Mouse (Mus musculus): ENCODE data around the gene Akap8l. TPM values are rescaled to one million over a fixed set of nuclear protein-coding genes. Genes with fewer than 3 reads are reported as not detected.

The Akap8l gene
- total RNA-seq, 4 experiments from 2014 or later: 41.4 to 55.8 (median 46.3) TPM

DNA sequence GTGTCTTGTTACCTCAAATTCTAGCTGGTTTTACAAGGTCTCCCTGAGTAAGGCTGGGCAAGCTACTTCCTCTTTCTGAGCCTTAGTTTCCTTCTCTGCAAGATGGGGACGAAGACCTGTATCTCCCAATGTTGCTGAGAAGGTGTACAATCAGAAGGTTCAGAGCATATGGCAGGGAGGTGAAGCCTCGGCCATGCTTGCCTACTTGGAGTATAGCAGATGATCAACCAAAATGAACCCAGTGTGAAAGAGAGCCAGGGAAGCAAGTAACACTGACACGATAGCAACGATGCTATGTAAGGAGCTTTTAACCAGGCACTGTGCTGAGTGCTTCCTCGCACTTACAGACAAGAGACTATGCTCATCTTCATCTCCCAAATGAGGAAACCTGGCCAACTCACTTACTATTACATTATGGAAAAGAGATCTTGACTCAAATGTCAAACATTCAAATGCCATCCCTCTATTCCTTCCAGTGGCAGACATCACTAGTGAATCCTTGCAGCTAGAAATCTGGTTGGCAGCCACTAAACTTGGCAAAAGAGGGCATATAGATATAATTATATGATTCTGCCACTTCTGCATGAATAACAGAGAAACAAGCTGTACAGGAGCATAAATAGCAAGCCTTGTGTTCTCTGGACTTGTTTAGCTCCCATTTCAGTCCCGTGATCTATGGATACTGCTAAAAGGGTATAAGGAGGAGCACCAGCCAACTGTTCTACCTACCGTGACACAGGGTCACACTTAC lies 8.0 kb upstream of the Akap8l start:
- no peak for DNase-seq (ENCODE audit: low spot score)

GRCm38 (mm10) chr17:32356766-32357760 lies 6.7 kb upstream of the Akap8l start:
- DNase-seq (ENCODE audit: low spot score): no peak

DNA sequence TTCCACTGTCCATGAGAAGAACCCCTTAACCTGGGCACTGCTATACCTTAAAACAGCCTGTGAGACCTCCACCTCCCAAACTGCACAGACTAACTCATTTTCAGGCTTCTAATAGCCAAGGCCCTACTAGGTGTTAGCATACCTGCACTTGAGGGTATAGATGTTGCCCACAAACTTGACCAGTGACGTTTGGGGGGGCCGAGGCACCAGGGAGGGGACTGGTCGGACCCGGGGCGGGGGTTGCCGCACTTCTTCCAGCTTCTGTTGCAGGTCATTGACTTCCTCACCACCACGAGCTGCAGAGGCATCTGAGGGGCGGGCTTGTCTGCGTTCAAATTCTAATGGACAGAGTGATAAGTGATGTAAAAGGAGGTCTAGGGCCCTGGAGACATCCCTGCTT lies 5.9 kb upstream of the Akap8l start:
- no peak for DNase-seq (ENCODE audit: low spot score)

GRCm38 (mm10) chr17:32355031-32355430 lies 4.6 kb upstream of the Akap8l start:
- DNase-seq (ENCODE audit: low spot score): no peak

DNA sequence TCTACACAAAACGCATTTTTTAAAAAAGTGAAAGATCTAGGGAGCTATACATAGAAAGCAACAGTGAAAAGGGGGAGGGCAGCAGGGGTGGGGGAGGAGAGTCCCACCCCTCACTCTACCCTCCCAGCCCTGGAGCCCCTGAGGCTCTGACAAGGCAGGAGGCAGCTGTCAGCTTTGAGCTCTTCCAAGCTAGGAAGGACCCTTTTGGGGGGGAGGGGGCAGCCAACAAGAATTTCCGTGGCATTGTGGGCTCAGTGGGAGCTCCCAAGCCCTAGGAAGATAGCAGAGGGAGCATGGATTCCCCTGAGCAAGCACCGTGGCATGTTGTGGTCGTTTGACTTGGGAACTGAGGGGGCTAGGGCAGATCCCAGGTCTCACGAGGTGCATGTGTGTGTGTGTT lies 3.8 kb upstream of the Akap8l start:
- DNase-seq (ENCODE audit: low spot score): no peak

DNA sequence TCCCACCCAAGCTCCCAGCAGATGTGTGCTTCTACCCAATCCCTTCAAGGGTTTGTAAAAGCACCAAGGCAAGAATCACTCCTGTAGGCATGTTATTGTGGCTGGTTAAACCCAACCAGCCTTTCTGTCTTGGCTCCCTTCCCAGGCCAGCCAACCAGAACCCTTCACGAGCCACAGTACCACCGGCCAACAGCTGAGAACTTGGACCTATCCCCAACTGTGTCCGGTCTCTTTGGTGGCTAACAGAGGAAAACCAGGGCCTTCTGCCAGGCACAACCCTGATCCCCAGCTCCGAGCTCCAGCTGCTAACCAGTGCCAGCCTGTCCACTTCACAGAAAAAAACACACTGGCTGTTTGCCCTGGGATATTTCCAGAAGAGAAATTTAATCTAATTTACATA lies 3.3 kb upstream of the Akap8l start:
- peak; percentile 65 for DNase-seq (ENCODE audit: low spot score)

DNA sequence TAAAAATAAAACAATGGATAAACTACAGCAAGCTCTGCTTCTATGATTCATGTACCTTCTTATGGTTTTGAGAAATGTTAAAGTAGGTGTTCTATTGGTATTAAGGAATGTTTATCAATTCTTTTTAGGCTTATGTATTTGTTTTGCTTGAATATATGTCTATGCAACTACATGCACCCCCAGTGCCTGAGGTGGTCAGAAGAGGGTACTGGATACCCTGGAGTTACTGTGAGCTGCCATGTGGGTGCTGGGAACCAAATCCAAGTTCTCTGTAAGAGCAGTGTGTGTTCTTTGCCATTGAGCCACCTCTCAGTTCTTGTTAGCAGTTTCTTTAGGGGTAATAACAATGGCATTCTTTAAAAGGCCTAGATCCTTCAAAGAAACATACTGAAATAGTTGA lies 1.3 kb upstream of the Akap8l start:
- DNase-seq (ENCODE audit: low spot score): no peak

DNA sequence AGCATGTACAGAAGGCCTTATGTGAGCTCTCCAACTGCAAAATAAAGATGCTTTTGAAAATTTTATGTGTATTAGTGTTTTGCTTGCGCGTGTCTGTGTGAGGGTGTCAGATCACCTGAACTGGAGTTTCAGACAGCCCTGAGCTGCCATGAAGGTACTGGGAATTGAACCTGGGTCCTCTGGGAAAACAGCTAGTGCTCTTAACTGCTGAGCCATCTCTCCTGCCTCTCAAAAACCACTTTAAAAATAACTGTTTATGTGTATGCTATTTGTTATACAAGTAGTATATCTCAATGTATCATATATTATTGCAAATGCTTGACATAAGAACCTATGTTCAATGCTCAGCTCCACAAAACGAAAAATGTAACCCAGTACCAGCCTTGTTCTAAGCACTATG lies 862 bp upstream of the Akap8l start:
- no peak for DNase-seq (ENCODE audit: low spot score)

GRCm38 (mm10) chr17:32349851-32350381 lies 491 bp downstream of the Akap8l start:
- no peak for DNase-seq (ENCODE audit: low spot score)

DNA sequence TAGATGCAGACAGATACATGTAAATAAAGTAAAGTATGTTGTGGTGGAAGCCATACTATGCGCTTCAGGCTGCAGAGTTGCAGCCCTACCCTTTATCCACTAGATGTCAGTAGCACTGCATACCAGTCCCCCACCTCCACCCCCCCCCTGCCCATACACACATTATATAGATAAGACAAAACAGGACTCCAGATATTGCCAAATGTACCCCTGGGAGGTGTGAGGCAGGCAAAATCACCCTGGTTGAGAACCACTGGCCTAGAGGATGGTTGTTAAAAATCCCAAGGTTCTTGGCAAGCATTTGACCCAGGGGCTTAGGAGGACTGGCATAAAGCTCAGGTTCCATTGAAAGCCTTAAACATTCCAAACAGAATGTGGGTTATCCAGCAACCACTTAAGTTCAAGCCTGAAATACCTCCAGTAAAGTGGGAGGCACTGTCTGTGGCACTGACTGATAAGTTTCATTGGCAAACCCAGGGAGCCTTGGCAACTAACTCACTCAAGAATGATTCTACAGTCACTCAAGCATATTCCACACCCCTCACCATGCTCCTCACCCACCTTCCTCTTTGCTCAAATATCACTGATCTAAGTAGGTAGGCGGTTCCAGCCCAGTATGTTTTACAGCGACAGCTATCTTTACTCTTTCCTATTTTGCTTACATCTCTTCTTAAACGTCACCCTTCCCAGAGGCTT lies 1.2 kb downstream of the Akap8l start:
- peak; percentile 28 for DNase-seq (ENCODE audit: low spot score)

GRCm38 (mm10) chr17:32348406-32348805 lies 2.0 kb downstream of the Akap8l start:
- DNase-seq (ENCODE audit: low spot score): no peak

DNA sequence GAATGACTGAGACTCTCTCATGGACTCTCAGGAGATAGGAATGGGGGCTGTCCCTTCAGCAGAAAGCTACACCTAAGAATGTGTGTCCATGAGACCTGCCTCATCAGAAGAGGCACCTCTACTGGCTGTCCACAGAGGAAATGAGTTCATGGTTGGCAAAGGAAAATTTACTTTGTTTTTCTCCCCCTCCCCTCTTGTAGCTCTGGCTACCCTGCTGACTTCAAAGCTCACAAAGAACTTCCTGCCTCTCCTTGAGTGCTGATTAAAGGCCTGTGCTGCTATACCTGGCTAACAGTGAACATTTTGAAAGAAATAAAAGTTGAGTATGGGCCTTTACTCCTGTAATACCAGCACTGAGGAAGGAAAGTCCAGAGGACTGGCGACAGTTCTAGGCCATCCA lies 9.3 kb downstream of the Akap8l start:
- DNase-seq (ENCODE audit: low spot score): no peak

GRCm38 (mm10) chr17:32340110-32340509 lies 10.3 kb downstream of the Akap8l start:
- no peak for DNase-seq (ENCODE audit: low spot score)

DNA sequence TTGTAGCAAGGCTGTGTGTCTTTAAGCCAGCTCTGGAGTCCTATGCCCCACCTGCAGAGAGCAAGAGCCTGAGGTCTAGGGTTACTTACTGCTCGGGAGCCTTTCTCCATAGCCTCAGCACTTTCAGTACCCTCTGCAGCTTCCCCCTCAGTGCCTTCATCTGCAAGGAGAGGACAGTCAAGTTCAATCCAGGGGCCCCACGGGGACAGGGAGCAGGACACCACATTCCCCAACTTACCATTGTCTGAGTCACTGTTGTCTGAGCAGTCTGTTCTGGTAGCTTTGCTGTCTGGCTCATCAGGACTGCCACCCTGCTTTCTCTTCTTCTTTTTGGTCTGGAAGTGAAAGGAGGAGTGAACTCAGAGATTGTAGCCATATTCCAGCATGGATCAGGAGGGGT lies 14.5 kb downstream of the Akap8l start:
- DNase-seq (ENCODE audit: low spot score): peak; percentile 19

DNA sequence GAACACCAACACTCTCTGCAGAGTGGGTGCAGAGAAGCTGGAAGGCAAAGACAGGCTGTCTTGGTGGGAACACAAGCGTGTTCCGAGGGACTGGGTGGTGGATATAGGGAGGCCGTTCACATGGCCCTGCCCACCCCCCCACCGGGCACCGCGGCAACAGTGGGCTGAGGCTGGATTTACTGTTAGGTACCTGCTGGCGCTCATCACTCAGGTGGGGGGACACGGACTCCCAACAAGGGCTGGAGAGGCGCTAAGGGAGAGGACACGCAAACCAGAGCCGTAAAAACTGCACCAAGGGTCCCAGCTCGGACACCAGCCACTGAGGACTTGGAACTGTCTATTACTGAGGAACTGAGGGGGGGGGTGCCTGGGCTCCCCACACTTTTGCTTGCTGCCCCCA lies 15.5 kb downstream of the Akap8l start:
- DNase-seq (ENCODE audit: low spot score): no peak

- DNase-seq (ENCODE audit: low spot score): no peak
These were observed 16.6 kb downstream of the Akap8l start for GRCm38 (mm10) chr17:32333675-32334303.

DNA sequence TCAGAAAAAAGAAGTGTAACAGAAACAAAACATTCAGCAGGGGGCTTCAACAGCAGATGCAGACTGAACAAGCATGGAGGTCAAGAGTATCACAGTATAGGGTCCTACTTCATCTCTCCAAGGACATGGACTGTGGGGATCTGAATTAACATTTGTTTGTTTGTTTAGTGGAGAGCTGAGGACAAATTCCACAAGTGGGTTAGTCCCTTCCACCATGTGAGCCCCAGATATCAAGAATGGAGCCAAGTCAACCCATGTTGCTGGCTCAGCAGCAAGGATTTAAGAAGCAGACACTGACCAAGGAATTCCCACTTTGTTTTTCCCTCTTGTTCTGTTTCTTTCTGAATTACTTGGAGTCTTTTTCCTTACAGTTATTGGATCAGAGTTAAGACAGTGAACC lies 22.9 kb downstream of the Akap8l start:
- no peak for DNase-seq (ENCODE audit: low spot score)

- DNase-seq (ENCODE audit: low spot score): no peak
These were observed 27.6 kb downstream of the Akap8l start for GRCm38 (mm10) chr17:32322809-32323208.

GRCm38 (mm10) chr17:32321836-32322235 lies 28.6 kb downstream of the Akap8l start:
- no peak for DNase-seq (ENCODE audit: low spot score)

- DNase-seq (ENCODE audit: low spot score): no peak
These were observed 29.0 kb downstream of the Akap8l start for GRCm38 (mm10) chr17:32321390-32321734.

GRCm38 (mm10) chr17:32320597-32321389 lies 29.6 kb downstream of the Akap8l start, which contains the start of gene Akap8:
TSS of gene Akap8 (minus strand) at chr17:32321238.
- peak; percentile 98 for DNase-seq (ENCODE audit: low spot score)
